ENCODE assay signal across 1 mouse cellular context in the genomic region with DNA sequence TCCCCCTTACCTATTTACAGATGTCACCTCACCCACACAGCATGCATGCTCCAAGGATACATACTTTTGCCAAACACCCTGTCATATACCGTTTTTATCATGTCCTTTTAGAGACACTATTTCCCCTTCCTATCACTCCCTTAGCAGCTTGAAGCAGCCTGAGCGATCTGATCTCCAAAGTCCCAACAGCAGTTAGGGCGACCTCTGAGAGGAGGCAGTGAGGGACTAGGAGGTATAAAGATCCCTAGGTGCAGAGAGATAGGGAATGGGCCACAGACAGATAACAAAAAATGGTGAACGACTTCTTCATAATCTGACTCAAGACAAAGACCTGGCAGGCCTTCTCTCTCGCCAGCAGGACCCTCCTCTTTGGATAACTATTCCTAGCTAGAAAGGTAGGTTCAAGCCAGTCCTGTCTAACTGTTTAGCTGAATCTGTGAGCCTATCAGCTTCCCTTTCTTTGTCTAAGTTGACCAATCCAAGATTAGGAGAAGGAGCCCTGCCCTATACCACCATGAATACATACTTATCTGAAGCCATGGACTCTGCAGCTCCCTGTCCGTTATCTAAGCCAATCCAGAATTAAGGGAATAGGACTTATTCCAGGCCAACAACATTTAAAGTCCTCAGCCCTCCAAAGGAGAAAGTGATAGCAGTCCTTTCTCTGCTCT.
TF ChIP-seq lines count a peak whose summit lies in the region.

No protein-coding gene starts in this region.

TF ChIP-seq in MEL, 35 proteins besides CTCF, POLR2A, EP300 and RAD21 (continued from another document):
- TF ChIP-seq USF2 (IDR thresholded peaks at IDR 0.05; ENCODE audit: borderline replicate concordance in 1 of 2, insufficient read depth in 1 of 2, low read depth in 1 of 2, low read length in 2 of 2) (no peak), ZKSCAN1 (IDR thresholded peaks at IDR 0.05; ENCODE audit: low read depth, low read length) (no peak), BHLHE40 (IDR thresholded peaks at IDR 0.05; ENCODE audit: borderline replicate concordance, low read depth, low read length) (no peak), MYB (IDR thresholded peaks at IDR 0.05; ENCODE audit: low read depth, low read length) (peak; percentile 79), GATA1 (IDR thresholded peaks at IDR 0.05; ENCODE audit: low read depth, low read length) (peak; percentile 68), NELFE (IDR thresholded peaks at IDR 0.05; ENCODE audit: low read depth, low read length) (no peak), HCFC1 (IDR thresholded peaks at IDR 0.05; ENCODE audit: low read depth, low read length) (no peak), UBTF (IDR thresholded peaks at IDR 0.05; ENCODE audit: borderline replicate concordance, insufficient read depth, low read depth, low read length) (no peak), MAX (IDR thresholded peaks at IDR 0.05; ENCODE audit: low read length) (no peak; the same call in 1 of the 2 replicates), ZMIZ1 (IDR thresholded peaks at IDR 0.05; ENCODE audit: low read depth, low read length) (no peak), CHD1 (IDR thresholded peaks at IDR 0.05; ENCODE audit: low read depth, low read length) (no peak), GABPA (IDR thresholded peaks at IDR 0.05; ENCODE audit: low read depth, low read length) (no peak), JUND (IDR thresholded peaks at IDR 0.05; ENCODE audit: low read depth, low read length) (no peak), MXI1 (IDR thresholded peaks at IDR 0.05; ENCODE audit: low read depth, low read length) (no peak), TAL1 (IDR thresholded peaks at IDR 0.05; ENCODE audit: low read length) (peak; percentile 57), NRF1 (IDR thresholded peaks at IDR 0.05; ENCODE audit: insufficient read depth, low read depth, low read length, poor library complexity, severe bottlenecking) (no peak), MAZ (IDR thresholded peaks at IDR 0.05; ENCODE audit: low read depth, low read length) (no peak), MEF2A (IDR thresholded peaks at IDR 0.05; ENCODE audit: extremely low read depth, insufficient replicate concordance, low read depth, low read length, poor library complexity, severe bottlenecking) (no peak), E2F4 (IDR thresholded peaks at IDR 0.05; ENCODE audit: borderline replicate concordance, low read depth, low read length) (no peak), KAT2A (conservative IDR thresholded peaks at IDR 0.05; ENCODE audit: low read depth, low read length) (no peak), POLR2AphosphoS5 (IDR thresholded peaks at IDR 0.05; ENCODE audit: borderline replicate concordance, low read depth, low read length) (no peak), SMC3 (IDR thresholded peaks at IDR 0.05; ENCODE audit: low read depth, low read length) (no peak), ETS1 (IDR thresholded peaks at IDR 0.05; ENCODE audit: low read depth, low read length) (peak; percentile 62; the same call in 1 of the 2 replicates), ZC3H11A (IDR thresholded peaks at IDR 0.05; ENCODE audit: low read depth, low read length) (no peak), CHD2 (IDR thresholded peaks at IDR 0.05; ENCODE audit: low read length) (no peak), ZNF384 (IDR thresholded peaks at IDR 0.05; ENCODE audit: low read depth, low read length) (no peak), USF1 (IDR thresholded peaks at IDR 0.05; ENCODE audit: low read depth, low read length) (no peak), TBP (IDR thresholded peaks at IDR 0.05; ENCODE audit: low read depth, low read length) (0 out of 2 replicates have a peak, but pooled peaks have one; percentile 43), POLR2AphosphoS2 (IDR thresholded peaks at IDR 0.05; ENCODE audit: low read length) (no peak), SIN3A (IDR thresholded peaks at IDR 0.05; ENCODE audit: low read length) (no peak; the same call in 1 of the 2 replicates)
